Mouse (Mus musculus) gastrocnemius, adult 2 months (tissue): Measurements from ENCODE around the gene Tmem94. TPM values are rescaled to one million over a fixed set of nuclear protein-coding genes. Genes with fewer than 3 reads are reported as not detected.

ENCODE experiments used
- DNase-seq: peaks from one replicate; pipeline ENCODE4 v3.0.0; 2022
- H3K27ac ChIP-seq: fragments of 200-600 bp; 2 replicates; pipeline ENCODE4 v1.8.1; 2022; ENCODE audit warnings: mild to moderate bottlenecking
- H3K4me3 ChIP-seq: fragments of 200-600 bp; 2 replicates; pipeline ENCODE4 v1.8.1; 2022; ENCODE audit warnings: mild to moderate bottlenecking, moderate library complexity
- CTCF ChIP-seq: fragments of 200-600 bp; IDR thresholded peaks from 2 replicates; pipeline ENCODE4 v1.8.1; 2022; ENCODE audit warnings: antibody characterized with exemption, mild to moderate bottlenecking, moderate library complexity
- intact Hi-C: fragments of 180-260 bp; cut with DNase I; formaldehyde crosslinking; loops from one replicate; pipeline ENCODE4 v1.15.1; 2025
- long read RNA-seq, 2 experiments: library from polyadenylated mRNA; stranded (forward); transcript quantifications; one replicate each; pipeline ENCODE4 v2.0.0; 2021
- total RNA-seq, 2 experiments: library from RNA; stranded (reverse); gene quantifications; 2 replicates each; pipeline ENCODE4 v1.2.3; 2021

Tmem94 gene
- 10 to 100 TPM; 90.6 to 99.5 TPM for total RNA-seq
- long read RNA-seq, experiment 1, full-length matches to known transcripts, result 5 of 45 reads
- long read RNA-seq, experiment 1, partial matches to known transcripts, result 26 of 45 reads
- long read RNA-seq, experiment 1, other reads (novel, unspliced or antisense), result 14 of 45 reads
- long read RNA-seq, experiment 2, full-length matches to known transcripts, result 2 of 24 reads
- long read RNA-seq, experiment 2, partial matches to known transcripts, result 18 of 24 reads
- long read RNA-seq, experiment 2, other reads (novel, unspliced or antisense), result 4 of 24 reads

DNA sequence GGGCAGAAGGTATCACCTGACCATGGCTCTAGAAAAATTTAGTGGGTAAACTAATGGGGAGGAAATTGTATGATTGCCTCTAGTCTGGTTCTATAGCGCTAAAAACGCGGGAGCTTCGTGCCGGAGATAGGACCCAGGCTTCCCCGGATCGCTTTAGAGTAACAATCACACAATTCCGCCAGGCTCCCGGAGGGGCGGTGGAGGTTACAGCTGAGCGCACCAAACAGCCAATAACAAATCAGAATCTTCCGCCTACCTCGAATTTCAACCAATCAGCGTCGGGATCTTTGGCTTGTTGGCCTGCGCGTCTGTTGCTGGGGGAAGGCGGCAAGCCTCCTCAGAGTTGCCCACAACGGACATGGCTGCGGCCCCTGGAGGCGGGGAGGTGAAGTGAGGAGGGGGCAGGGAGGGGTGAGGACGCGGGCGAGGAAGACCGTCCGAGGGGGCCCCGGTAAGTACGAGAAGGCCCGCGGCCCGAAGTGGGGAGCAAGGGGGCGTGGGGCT, at the start of gene Tmem94:
Gene Tmem94 (plus strand): TSS at position 331 of the 504 bp plus-strand sequence.
- TF ChIP-seq CTCF, result 0 out of 2 replicates have a peak, but pooled peaks have one; percentile 26
- intact Hi-C loops, result no loop called here
- peak; percentile 96 for DNase-seq
- peak within 1 kb of the TSS; percentile 84 for H3K4me3 ChIP-seq
- peak within 1 kb of the TSS; percentile 100 for H3K27ac ChIP-seq

GRCm38 (mm10) chr11:115716410-115717338, 48.6 kb upstream of the Tmem94 start:
- DNase-seq, result no peak
- Histone ChIP-seq H3K27ac (no peak overlapping the region), H3K4me3 (no peak overlapping the region)
- intact Hi-C loops, result loop anchor here (10.0 kb wide), 1 partner anchor 232 kb away; no protein-coding TSS in a partner anchor
- TF ChIP-seq CTCF, result no peak

DNA sequence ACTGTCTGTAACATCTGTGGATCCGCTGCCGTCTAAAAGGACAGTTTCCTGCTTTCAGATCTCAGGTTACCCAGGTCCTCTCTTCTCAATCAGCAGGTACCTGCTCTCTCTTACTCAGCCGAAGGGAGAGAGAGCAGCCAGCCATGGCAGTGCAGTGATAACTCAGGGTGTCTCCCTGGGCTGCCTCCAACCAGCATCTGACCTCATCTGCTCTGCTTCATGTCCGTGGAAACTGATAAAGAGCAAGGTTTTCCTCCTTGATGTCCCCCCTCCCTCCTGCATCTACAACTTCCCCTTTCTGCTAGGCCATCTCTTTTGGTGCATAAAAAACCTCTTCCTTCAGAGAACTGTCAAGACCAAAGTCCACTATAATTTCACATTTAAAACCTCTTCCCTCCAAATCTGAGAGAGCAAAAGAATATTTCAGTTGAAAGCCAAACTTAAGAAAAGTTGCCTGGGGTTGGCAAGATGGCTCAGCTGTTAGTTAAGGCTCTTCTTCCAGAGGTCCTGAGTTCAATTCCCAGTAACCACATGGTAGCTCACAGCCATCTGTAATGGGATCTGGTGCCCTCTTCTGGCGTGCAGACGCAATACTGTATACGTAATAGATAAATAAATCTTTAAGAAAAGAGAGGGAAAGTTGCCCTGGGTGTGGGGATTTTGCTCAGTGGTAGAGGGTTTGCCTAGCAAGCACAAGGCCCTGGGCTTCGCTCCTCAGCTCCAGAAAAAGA, 47.4 kb upstream of the Tmem94 start:
- peak; percentile 56 for TF ChIP-seq CTCF
- H3K4me3 ChIP-seq, result no peak overlapping the region
- H3K27ac ChIP-seq, result no peak overlapping the region
- no peak for DNase-seq
- intact Hi-C loops, result loop anchor here (10.0 kb wide), 1 partner anchor 233 kb away; no protein-coding TSS in a partner anchor

DNA sequence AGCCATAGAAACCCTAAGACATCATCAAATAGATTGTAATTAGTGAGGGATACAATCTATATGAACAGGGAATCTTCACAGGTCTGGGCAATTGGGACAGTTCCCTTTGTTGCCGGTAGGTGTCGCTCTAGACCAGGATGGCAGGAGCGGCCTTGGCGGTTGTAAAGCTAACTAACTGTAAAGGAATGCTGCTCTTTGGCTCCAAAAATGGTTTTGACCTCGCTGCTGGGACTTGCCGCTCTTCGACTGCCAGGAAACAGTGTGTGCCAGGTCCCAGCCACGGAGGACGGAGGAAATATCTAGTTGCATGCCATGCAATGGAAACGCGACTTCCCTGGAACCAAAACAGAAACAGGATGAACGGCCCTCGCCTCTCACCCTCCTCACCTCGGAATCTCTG, 42.6 kb upstream of the Tmem94 start:
- TF ChIP-seq CTCF, result no peak
- H3K27ac ChIP-seq, result peak overlapping the region; percentile 75
- peak overlapping the region; percentile 66 for H3K4me3 ChIP-seq
- intact Hi-C loops, result loop anchor here (1.0 to 5.0 kb wide), 4 partner anchors 40 to 159 kb away; partner anchors contain the start of gene Tsen54
- DNase-seq, result peak; percentile 83

GRCm38 (mm10) chr11:115723231-115723630, 42.0 kb upstream of the Tmem94 start:
- intact Hi-C loops, result loop anchor here (1.0 to 5.0 kb wide), 3 partner anchors 39 to 158 kb away; no protein-coding TSS in a partner anchor

DNA sequence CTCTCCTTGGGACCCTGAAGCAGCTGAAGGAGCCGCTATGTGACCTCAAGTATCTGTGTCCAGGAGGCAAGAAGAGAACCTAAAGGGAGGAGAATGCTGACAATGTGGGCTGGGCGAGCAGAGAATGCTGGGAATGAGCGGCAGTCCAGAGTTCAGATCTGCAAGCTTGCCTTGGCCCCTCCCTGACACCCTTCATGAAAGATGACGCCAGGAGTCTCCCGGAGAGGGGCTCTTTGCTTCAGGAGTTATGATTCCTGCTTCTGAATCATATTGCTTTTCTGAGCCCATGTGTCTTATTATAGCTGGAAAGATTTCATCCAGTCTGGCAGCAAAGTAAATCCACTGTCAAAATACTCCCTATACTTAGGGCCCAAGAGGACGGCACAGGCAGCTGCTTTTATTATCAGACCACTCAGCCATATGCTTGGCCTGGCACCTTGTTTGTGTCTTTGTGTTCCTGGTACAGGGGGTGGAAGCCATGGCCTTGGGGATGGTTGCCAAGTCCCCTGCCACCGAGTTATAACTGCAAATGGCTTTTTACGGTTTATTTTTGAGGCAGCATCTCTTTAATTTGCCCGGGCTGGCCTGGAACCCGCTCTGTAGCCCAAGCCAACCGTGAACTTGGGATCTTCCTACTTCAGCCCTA, 31.1 kb upstream of the Tmem94 start:
- no peak for TF ChIP-seq CTCF
- no peak for DNase-seq
- no peak overlapping the region for H3K4me3 ChIP-seq
- peak overlapping the region; percentile 72 for H3K27ac ChIP-seq
- intact Hi-C loops, result no loop called here

More at GRCm38 (mm10) chr11:115723231-115723630, 42.0 kb upstream of the Tmem94 start:
- Histone ChIP-seq H3K27ac (peak overlapping the region; percentile 75), H3K4me3 (no peak overlapping the region)
- no peak for DNase-seq
- TF ChIP-seq CTCF, result no peak

GRCm38 (mm10) chr11:115737608-115738208, 27.5 kb upstream of the Tmem94 start:
- intact Hi-C loops, result no loop called here
- no peak overlapping the region for H3K4me3 ChIP-seq
- no peak for TF ChIP-seq CTCF
- no peak for DNase-seq
- H3K27ac ChIP-seq, result no peak overlapping the region

DNA sequence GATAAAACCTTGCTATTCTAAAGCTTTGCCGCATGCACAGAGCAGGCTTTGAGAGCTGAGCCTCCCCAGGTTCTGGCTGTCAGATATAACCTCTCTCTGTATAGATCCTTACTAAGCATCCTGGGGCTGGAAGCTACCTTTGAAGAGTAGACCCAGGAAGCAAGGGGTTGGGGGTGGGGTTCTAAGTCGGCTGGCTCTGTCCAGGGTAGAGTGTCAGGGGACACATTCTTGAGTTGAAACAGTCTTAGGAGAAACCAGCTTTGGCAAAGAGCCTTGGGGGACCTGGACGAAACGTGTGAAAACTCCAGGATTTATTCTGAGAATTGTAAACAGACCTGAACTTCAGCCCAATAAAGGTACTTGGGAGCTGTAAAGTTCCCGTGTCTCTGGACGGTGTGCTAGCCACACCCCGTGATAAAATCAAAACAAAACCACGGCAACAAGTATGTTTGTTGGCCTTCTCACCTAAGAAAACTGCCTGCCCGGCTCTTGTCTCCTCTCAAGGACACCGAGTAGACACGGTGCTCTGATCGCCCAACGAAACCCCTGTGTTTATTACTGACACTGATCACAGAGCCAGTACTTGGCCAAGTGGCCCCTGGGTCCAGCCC, 26.9 kb upstream of the Tmem94 start:
- Histone ChIP-seq H3K27ac (peak overlapping the region; percentile 12; the same call in 1 of the 2 replicates), H3K4me3 (no peak overlapping the region)
- intact Hi-C loops, result no loop called here
- no peak for DNase-seq
- no peak for TF ChIP-seq CTCF

- no peak for DNase-seq
- Histone ChIP-seq H3K4me3 (no peak overlapping the region), H3K27ac (no peak overlapping the region)
- intact Hi-C loops, result no loop called here
- TF ChIP-seq CTCF, result no peak
These were observed 24.2 kb upstream of the Tmem94 start for GRCm38 (mm10) chr11:115741070-115741469.

- TF ChIP-seq CTCF, result no peak
- H3K4me3 ChIP-seq, result no peak overlapping the region
- no peak for DNase-seq
- H3K27ac ChIP-seq, result no peak overlapping the region
- intact Hi-C loops, result no loop called here
These were observed 22.3 kb upstream of the Tmem94 start for GRCm38 (mm10) chr11:115742926-115743325.

DNA sequence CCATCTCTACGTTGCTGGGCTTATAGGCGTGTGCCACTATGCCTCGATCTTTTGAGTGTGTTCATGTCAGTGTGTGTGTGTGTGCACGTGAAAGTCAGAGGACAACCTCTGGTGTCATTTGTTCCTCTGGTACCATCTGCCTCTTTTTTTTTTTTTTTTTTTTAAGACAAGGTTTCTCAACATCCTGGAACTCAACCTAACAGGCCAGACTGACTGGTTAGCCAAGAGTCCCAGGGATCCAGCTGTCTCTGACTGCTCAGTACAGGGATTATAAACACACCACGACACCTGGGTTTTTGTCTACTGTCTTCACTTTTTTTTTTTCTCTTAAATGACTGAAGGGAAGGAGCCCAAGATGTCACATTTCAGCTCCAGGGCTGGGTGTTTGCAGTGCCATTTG, 20.8 kb upstream of the Tmem94 start:
- intact Hi-C loops, result no loop called here
- no peak overlapping the region for H3K4me3 ChIP-seq

More for the DNA sequence above, 20.8 kb upstream of the Tmem94 start:
- DNase-seq, result no peak
- TF ChIP-seq CTCF, result no peak
- H3K27ac ChIP-seq, result no peak overlapping the region
